Mouse (Mus musculus) midbrain, embryonic 14.5 days (tissue): ENCODE measurements around the gene Leng1. TPM values are rescaled to one million over a fixed set of nuclear protein-coding genes. Genes with fewer than 3 reads are reported as not detected.

ENCODE experiments used
- ATAC-seq: fragments of 200-750 bp; cut with Nextera tagmentation; 2 replicates; pipeline ENCODE4 v1.8.0; 2017; ENCODE audit warnings: moderate number of reproducible peaks, moderate library complexity; ENCODE audit not compliant: low FRiP score, low TSS enrichment
- DNase-seq: peaks from one replicate; pipeline ENCODE4 v3.0.0-alpha.2; 2015
- H3K27ac ChIP-seq: fragments of 300-500 bp; sonication (generic); replicated peaks from 2 replicates; pipeline ENCODE4 v1.5.1; 2014; ENCODE audit warnings: mild to moderate bottlenecking, low read depth, low read length, moderate library complexity
- H3K27me3 ChIP-seq: fragments of 300-500 bp; sonication (generic); 2 replicates; pipeline ENCODE4 v1.6.1; 2014; ENCODE audit warnings: low read length, control low read depth, mixed read lengths; ENCODE audit not compliant: control insufficient read depth, insufficient read depth
- H3K36me3 ChIP-seq: fragments of 300-500 bp; sonication (generic); 2 replicates; pipeline ENCODE4 v1.6.1; 2014; ENCODE audit warnings: low read length, control low read depth; ENCODE audit not compliant: control insufficient read depth, insufficient read depth
- H3K4me1 ChIP-seq: fragments of 300-500 bp; sonication (generic); 2 replicates; pipeline ENCODE4 v1.6.1; 2014; ENCODE audit warnings: mild to moderate bottlenecking, antibody characterized with exemption, low read length, control low read depth; ENCODE audit not compliant: control insufficient read depth, insufficient read depth
- H3K4me2 ChIP-seq: fragments of 300-500 bp; sonication (generic); 2 replicates; pipeline ENCODE4 v1.6.1; 2014; ENCODE audit warnings: mild to moderate bottlenecking, low read length, moderate library complexity
- H3K4me3 ChIP-seq: fragments of 300-500 bp; sonication (generic); replicated peaks from 2 replicates; pipeline ENCODE4 v1.5.1; 2014; ENCODE audit warnings: low read depth, low read length
- H3K9ac ChIP-seq: fragments of 300-500 bp; sonication (generic); replicated peaks from 2 replicates; pipeline ENCODE4 v1.6.1; 2014; ENCODE audit warnings: mild to moderate bottlenecking, low read length, moderate library complexity
- H3K9me3 ChIP-seq: fragments of 300-500 bp; sonication (generic); 2 replicates; pipeline ENCODE4 v1.6.1; 2016; ENCODE audit warnings: low read length, control low read depth, mixed read lengths; ENCODE audit not compliant: control insufficient read depth
- WGBS: fragments of 180-500 bp; shearing (Covaris S2); extraction: QIAGEN DNeasy Blood & Tissue Kit; methylation state at CpG from one replicate; pipeline ENCODE4 v1.1.7; 2014; 5-methylcytosine and 5-hydroxymethylcytosine counted together
- microRNA-seq: library from miRNA; unstranded; fragments of <30 nt; microRNA quantifications from one replicate; pipeline ENCODE4, GENCODE M21; 2016
- polyA plus RNA-seq: library from polyadenylated mRNA; unstranded; fragments of >200 nt; fragmentation: Nextera tagmentation; extraction: Ambion mirVana; gene quantifications from 2 replicates; pipeline ENCODE4 v1.2.1, GENCODE M21; 2014

The Leng1 gene
- polyA plus RNA-seq, 1 experiment from 2014 or later: 10.6 TPM

DNA sequence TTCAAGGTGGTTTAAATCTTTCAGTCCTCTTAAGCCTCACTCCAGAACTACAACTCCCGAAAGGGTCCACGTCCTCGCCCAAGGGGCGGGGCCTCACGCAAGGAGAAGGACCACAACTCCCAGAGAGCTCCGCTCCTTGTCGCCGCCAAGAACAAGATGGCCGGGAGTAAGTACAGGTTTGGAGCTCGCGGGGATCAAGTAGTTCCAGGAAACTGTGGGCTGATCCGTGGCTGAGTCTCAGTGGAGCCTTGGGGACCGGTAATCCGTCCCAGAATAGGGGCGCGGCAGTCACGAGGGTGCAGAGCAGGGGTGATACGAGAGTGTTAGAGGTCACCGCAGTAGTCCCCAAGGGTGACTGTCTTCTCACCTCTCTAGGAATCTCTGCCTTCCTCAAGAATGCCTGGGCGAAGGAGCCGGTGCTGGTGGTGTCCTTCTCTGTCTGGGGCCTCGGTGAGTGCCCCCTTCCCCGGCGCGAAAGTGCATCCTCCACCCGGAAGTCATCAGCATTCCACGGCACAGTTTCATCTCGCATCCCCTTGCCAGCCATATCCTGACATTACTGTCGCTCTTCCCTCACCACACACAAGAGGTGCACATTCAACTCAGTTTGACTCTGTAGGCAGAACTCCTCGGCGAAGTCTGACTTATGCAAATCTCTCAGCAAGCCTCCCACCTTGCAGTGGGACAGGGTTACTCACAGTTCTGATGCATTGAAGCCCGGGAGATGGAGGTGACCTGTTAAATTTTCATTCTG, 48.2 kb downstream of the Leng1 start, which contains the start of gene Ndufa3:
Ndufa3 (plus strand) TSS at position 132 of the 754 bp plus-strand sequence.
- Histone ChIP-seq H3K4me2 (peak within 1 kb of the TSS; percentile 85), H3K36me3 (peaks cover 28% of the 10 kb centered on the region), H3K9ac (peak within 1 kb of the TSS; percentile 78), H3K4me1 (peaks cover 5% of the 10 kb centered on the region), H3K4me3 (peak within 1 kb of the TSS; percentile 64), H3K27me3 (no peaks in the 10 kb centered on the region), H3K9me3 (no peaks in the 10 kb centered on the region), H3K27ac (peak within 1 kb of the TSS; percentile 58)
- DNase-seq: peak; percentile 96
- WGBS: 1% methylated on average over 32 of the region's 32 CpGs
- ATAC-seq: peak; percentile 97

DNA sequence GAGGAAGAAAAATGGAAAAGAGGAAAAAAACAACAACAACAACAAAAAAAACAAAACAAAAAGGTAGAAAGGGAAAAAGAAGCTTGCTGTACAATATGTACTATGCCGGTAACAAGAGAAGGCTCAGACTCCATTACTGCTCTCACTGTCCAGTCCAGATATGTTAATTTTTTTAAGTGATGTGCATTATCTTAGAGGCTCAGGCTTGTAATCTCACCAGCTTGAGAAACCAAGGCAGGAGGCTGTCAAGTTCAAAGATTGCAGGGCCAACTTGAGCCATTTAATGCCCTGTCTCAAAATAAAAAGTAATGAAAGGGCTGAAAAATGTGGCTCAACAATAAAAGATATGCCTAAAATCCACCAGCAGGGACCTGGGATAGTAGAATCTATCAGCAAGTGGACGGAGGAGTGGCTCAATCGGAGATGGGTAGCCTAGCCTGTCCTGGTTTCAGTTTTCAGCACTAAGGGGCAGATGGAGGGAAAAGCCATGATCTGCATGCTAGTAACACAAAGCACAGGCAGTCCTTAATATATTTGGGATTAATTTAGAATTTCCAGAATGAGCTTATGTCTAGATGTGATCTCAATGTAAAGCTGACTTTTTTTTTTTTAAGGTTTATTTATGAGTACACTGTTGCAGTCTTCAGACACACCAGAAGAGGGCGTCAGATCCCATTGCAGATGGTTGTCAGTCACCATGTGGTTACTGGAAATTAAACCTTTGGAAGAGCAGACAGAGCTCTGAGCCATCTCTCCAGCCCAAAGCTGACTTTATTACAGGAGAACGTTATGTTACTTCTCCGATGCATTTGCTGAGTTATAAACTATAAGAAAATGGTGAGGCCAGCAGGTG, 49.0 kb downstream of the Leng1 start:
- Histone ChIP-seq H3K36me3 (peaks cover 21% of the 10 kb centered on the region), H3K4me3 (peak overlapping the region; percentile 64), H3K9ac (no peak overlapping the region), H3K4me1 (peaks cover 5% of the 10 kb centered on the region), H3K27me3 (no peaks in the 10 kb centered on the region), H3K27ac (no peak overlapping the region), H3K9me3 (no peaks in the 10 kb centered on the region), H3K4me2 (peak overlapping the region; percentile 85)
- WGBS: 41% methylated on average over 6 of the region's 6 CpGs
- ATAC-seq (peak; percentile 58), DNase-seq (no peak)

DNA sequence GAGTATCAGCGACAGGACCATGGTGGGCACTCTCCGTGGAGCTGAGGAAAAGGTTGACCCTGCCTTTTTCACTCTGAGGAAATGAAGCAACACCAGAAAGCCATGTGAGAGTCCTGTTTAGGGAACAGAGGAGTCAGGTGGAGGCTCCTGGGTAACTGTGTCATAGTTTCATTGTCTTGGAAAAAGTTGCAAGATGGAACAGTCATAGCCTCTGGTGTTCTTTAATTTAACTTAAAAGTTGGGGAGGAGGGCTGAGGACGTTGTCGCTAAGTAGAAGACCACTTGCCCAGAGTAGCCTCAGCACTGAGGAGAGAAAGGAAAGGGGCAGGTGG, 49.6 kb downstream of the Leng1 start, which contains the start of gene Oscar:
Oscar (minus strand) TSS at position 101 of the 332 bp plus-strand sequence.
- DNase-seq: no peak
- Histone ChIP-seq H3K9me3 (no peaks in the 10 kb centered on the region), H3K4me2 (peak within 1 kb of the TSS; percentile 85), H3K27me3 (no peaks in the 10 kb centered on the region), H3K27ac (no peak within 1 kb of the TSS), H3K9ac (no peak within 1 kb of the TSS), H3K4me3 (peak within 1 kb of the TSS; percentile 64), H3K4me1 (peaks cover 5% of the 10 kb centered on the region), H3K36me3 (peaks cover 19% of the 10 kb centered on the region)
- WGBS: 83% methylated on average over 4 of the region's 4 CpGs
- ATAC-seq: no peak

DNA sequence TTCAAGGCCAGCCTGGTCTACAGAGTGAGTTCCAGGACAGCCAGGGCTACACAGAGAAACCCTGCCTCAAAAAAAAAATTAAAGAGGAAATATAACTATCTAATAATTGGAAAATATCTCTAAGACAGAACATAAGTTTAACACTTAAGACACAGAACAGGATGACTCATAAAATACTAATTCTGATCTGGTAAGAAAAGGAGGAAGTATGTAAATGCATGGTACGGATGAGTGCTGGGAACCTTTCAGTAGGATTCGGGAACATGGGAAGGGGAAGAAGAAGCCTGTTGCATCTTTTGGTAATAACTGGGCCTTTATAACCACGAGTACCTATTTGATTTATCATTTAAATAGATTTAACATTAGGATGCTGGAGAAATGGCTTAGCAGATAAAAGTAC, 51.6 kb downstream of the Leng1 start:
- WGBS: 86% methylated on average over 3 of the region's 3 CpGs
- DNase-seq (no peak), ATAC-seq (no peak)
- Histone ChIP-seq H3K4me2 (no peak overlapping the region), H3K27me3 (no peaks in the 10 kb centered on the region), H3K27ac (no peak overlapping the region), H3K9me3 (no peaks in the 10 kb centered on the region), H3K4me3 (no peak overlapping the region), H3K4me1 (peaks cover 5% of the 10 kb centered on the region), H3K36me3 (0 out of 2 replicates have a peak, but pooled peaks cover under 1% of the 10 kb centered on the region), H3K9ac (no peak overlapping the region)

GRCm38 (mm10) chr7:3611006-3611405, 54.6 kb downstream of the Leng1 start:
- H3K9me3 ChIP-seq: no peaks in the 10 kb centered on the region
- H3K4me2 ChIP-seq: no peak overlapping the region
- no peak overlapping the region for H3K27ac ChIP-seq
- H3K9ac ChIP-seq: no peak overlapping the region
- no peaks in the 10 kb centered on the region for H3K36me3 ChIP-seq
- H3K4me3 ChIP-seq: no peak overlapping the region
- DNase-seq (no peak), ATAC-seq (no peak)
- WGBS: 91% methylated on average over 13 of the region's 13 CpGs
- no peaks in the 10 kb centered on the region for H3K27me3 ChIP-seq
- no peaks in the 10 kb centered on the region for H3K4me1 ChIP-seq

- no peaks in the 10 kb centered on the region for H3K4me1 ChIP-seq
- ATAC-seq (no peak), DNase-seq (no peak)
- no peaks in the 10 kb centered on the region for H3K9me3 ChIP-seq
- 95% methylated on average over 3 of the region's 3 CpGs for WGBS
- H3K9ac ChIP-seq: no peak overlapping the region
- no peaks in the 10 kb centered on the region for H3K27me3 ChIP-seq
- H3K27ac ChIP-seq: no peak overlapping the region
- H3K4me3 ChIP-seq: no peak overlapping the region
- H3K36me3 ChIP-seq: no peaks in the 10 kb centered on the region
- no peak overlapping the region for H3K4me2 ChIP-seq
Measured at GRCm38 (mm10) chr7:3610437-3610836, 55.2 kb downstream of the Leng1 start.

Small RNA genes lying within 50 kb of the gene (microRNA-seq; reads per million reads assigned to microRNA genes)
- gene Mir3572: 5.7 reads per million, percentile 28 among the genes with 10 or more reads in this experiment

Other genes starting within 250 kb of the Leng1 start
- 0.18 TPM in 1 of 2 replicates, not detected in the other for gene Cacng6, start 241.6 kb downstream of the Leng1 start, polyA plus RNA-seq
- gene Tarm1, start 163.2 kb downstream of the Leng1 start, polyA plus RNA-seq: not detected in 2 replicates
- 0.26 and 0.63 TPM in 2 replicates for gene Oscar, start 49.7 kb downstream of the Leng1 start, polyA plus RNA-seq
- gene Ndufa3, start 48.5 kb downstream of the Leng1 start, polyA plus RNA-seq: 432 and 586 TPM in 2 replicates
- 30.4 and 38.5 TPM in 2 replicates for gene Tfpt, start 35.9 kb downstream of the Leng1 start, polyA plus RNA-seq
- 71.0 and 82.7 TPM in 2 replicates for gene Prpf31, start 35.9 kb downstream of the Leng1 start, polyA plus RNA-seq
- 36.6 and 51.2 TPM in 2 replicates for gene Cnot3, start 20.6 kb downstream of the Leng1 start, polyA plus RNA-seq
- 3.0 and 3.2 TPM in 2 replicates for gene Tmc4, start 11.7 kb upstream of the Leng1 start, polyA plus RNA-seq
- 232 and 277 TPM in 2 replicates for gene Tsen34, start 27.0 kb upstream of the Leng1 start, polyA plus RNA-seq
- 70.6 and 70.7 TPM in 2 replicates for gene Mboat7, start 27.7 kb upstream of the Leng1 start, polyA plus RNA-seq
- 857 and 868 TPM in 2 replicates for gene Rps9, start 38.2 kb upstream of the Leng1 start, polyA plus RNA-seq
- gene Pirb, start 54.6 kb upstream of the Leng1 start, polyA plus RNA-seq: 0.11 and 0.34 TPM in 2 replicates
- gene Gm15448, start 159.8 kb upstream of the Leng1 start, polyA plus RNA-seq: not detected in 2 replicates
- 0.12 TPM in 1 of 2 replicates, not detected in the other for gene Pira2, start 179.2 kb upstream of the Leng1 start, polyA plus RNA-seq
- not detected in 2 replicates for gene Gm14548, start 232.3 kb upstream of the Leng1 start, polyA plus RNA-seq
- gene Lilra6, start 249.7 kb upstream of the Leng1 start, polyA plus RNA-seq: not detected in 2 replicates